Mouse (Mus musculus): ENCODE results near the gene Plekha5.

Gene Plekha5

DNA sequence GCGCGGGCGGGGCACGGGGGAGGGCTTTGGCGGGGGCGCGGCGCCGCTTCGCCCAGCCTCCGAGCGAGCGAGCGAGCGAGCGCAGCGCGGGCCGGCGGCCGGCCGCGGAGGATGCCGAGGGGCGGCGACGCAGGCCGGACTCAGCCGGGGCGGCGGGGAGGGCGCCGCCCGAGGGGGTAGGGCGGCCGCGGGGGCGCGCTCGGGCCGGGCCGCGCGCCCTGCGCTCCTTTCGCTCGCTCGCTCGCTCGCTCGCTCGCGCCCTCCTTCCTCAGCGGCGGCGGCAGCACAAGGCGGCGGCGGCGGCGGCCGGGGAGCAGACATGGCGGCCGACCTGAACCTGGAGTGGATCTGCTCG, at the start of gene Plekha5:
Plekha5 (plus strand) TSS at position 209 of the 355 bp plus-strand sequence.
- DNase-seq, result peak in 1 of 2 experiments; percentile 72

DNA sequence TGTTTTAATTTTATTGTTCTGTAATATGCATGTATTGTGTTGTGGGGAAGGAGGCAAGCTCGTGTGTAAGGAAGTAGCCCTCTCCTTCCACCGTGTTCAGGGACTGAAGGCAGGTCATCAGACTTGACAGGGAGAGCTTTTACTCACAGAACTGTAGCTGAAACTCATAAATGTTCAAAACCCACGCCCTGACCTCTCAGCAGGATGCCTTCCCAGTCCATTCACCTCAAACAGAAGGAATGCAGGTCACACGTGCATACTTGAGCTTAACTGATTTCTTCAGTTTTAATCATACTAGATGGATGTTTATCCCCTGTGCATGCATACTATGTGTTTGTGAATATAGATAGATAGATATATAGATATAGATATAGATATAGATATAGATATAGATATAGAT, 48.2 kb upstream of the Plekha5 start:
- DNase-seq, result no peak

DNA sequence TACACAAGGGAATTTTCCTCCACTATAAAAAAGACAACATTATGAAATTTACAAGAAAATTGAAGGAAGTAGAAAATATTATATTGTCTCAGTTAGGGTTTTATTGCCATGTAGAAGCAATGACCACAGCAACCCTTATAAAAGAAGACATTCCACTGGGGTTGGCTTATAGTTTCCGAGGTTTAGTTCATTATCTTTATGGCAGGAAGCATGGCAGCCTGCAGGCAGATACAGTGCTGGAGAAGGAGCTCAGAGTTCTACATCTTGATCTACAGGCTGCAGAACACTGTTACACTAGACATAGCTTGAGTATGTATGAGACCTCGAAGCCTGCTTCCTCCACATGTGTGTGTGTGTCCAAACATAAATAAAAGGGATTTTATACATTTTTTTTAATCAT, 43.3 kb upstream of the Plekha5 start:
- no peak for DNase-seq

DNA sequence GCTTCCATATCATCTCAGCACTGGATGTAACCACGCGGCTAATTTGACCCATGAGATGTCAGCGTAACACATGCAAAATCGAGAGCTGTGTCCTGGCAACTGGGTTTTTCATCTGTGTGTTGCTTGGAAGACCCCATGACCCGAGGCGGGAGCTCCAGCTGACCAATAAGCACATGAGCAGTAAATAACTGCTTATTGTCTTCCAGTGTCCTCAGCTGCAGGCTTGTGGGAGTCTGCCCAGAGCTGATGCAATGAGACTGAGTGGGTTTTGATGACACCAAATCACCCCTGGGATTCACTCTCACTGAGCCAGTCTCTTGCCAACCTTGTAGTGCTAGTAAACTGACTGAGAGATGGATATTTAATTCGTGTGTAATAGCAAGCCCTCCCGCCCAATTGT, 42.7 kb upstream of the Plekha5 start:
- DNase-seq, result no peak

DNA sequence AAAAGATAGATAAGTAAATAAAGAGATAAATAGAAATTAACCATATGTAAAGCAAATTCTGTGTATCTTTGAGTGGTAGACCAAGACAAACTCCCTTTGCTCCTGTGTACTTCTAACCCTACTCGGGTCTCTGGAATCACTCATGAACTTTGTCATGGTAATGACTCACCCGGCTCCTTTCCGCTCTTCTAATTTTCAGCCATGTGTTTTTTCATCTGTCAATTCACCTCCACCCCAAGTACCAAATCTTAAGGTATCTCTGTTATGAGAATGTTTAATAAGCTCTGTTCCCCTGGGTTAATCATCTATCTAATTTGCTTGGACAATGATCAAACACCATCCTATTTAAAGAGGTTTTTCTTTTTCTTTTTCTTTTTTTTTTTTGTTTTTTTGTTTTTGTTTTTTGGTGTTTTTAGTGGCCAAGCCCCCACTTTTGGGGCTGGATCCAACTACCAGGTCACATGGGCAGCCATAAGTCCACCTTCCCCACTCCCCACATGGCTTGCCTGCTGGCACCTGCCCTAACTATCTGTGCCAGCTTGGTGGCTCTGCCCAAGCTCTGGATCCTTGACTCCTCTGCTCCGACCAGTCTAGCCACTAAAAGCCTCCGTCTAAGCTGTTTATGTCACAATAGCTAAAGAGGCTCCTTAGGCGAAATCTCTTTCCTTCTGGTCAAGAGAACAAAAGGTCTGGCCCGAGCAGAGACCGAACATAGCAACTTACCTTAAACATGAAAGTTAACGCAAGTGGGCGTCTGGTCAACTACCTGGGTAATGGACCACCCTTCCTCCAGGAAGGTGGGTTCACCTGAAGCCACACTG, 40.1 kb upstream of the Plekha5 start:
- no peak for DNase-seq

- DNase-seq, result no peak
Measured at GRCm38 (mm10) chr6:140396687-140397086, 27.2 kb upstream of the Plekha5 start.

GRCm38 (mm10) chr6:140402766-140403310, 21.0 kb upstream of the Plekha5 start:
- DNase-seq, result no peak

DNA sequence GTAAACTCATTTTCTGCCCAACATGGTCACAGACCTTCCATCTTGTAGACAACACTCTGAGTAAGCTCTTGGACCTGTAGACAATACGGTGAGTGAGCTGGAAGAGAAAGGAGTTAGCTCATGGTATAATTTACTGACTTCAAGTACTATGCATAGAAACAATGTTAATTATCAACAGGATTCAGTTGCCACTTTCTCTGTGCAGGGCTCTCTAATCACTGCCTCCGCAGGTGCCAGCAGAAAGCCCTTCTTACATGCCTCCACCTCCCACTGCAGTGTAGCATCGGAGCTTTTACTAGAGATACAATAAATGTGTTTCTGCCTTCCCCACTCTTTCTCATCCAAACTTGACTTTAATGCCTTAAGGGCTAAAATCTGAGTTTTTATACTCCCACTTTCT, 11.9 kb upstream of the Plekha5 start:
- DNase-seq, result no peak

- peak in 1 of 2 experiments; percentile 65 for DNase-seq
Measured at GRCm38 (mm10) chr6:140423041-140423845, 611 bp upstream of the Plekha5 start.

GRCm38 (mm10) chr6:140424201-140424990, 542 bp downstream of the Plekha5 start:
- DNase-seq, result peak; percentile 52 to 68

- peak; percentile 11 to 32 for DNase-seq
Measured at GRCm38 (mm10) chr6:140424991-140425361, 1.1 kb downstream of the Plekha5 start.

- no peak for DNase-seq
Measured at GRCm38 (mm10) chr6:140429236-140429635, 5.4 kb downstream of the Plekha5 start.

DNA sequence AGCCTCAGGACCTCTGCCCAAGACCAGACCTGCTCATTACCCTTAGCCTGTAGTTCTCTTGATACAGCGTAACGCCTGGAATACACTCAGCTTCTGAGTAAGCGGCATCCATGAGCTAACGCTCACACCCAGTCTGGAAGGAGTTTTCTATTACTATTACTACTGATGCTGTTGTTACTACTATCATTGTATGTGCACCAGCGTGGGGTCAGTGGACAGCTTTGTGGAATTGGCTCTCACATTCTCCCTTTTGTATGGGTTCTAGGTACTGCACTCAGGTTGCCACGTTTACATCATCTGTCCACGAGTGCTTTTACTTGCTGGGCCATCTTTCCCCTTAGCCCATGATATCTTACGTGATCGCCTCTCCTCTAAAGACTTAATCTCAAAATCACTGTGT, 8.5 kb downstream of the Plekha5 start:
- no peak for DNase-seq

- DNase-seq, result peak; percentile 54 to 60
Measured at GRCm38 (mm10) chr6:140443374-140443773, 19.5 kb downstream of the Plekha5 start.

DNA sequence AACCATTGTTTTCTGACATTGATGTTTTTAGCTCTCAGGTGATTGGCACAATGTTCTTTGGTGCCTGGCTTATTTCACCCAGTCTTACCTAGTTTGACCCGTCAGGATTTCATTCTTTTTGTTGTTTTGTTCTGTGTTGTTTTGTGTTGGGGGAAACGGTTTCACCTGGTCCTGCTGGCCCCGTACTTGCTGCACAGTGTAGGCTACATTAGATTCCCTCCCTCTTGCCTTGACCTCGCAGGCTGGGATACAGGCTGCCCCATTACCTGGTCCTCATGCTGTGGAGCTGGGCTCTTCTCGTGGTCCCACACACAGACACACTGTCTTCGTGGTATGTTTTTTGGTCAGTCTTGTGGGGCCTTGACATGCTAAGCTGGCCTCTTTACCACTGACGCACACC, 20.3 kb downstream of the Plekha5 start:
- DNase-seq, result no peak

GRCm38 (mm10) chr6:140444855-140445465, 21.1 kb downstream of the Plekha5 start:
- DNase-seq, result no peak

- no peak for DNase-seq
Measured at GRCm38 (mm10) chr6:140448010-140448739, 24.3 kb downstream of the Plekha5 start.

DNA sequence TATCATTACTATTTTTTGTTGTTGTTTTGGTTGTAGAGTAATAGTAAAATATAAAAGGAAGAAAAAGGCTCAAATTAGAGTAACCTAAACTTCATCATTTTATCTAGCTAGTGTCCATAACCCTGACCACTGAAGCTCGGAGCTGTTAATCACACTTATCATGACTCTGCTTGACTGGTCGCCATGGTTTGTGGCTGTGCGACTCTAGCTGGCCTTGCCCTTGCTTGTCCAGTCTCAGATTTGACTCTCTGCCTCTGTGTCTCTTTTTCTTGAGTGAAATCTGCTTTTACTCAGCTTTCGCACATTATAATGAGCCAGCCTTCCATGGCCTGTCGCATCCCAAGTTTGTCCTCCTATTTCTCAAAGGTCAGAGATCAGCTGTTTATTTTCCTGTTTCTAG, 26.8 kb downstream of the Plekha5 start:
- DNase-seq, result no peak

DNA sequence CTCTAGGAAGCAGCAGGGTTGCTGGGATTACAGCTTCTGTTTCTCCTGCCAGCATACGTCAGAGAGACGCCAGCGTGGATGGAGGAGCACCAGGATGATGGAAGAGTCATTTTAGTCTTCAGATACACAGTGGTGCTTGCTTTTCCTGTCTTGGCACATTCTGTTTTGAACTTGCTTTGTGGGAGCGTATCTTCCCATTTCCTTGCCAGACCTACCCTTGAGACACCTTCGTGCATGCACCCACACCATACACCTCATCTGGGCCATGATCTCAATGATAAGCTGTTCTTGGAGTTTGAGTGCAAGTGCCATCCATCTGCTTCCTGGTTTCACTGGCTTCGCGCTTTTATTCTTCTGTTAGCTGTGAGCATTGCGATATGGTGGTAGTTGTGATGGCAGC, 28.9 kb downstream of the Plekha5 start:
- DNase-seq, result no peak

DNA sequence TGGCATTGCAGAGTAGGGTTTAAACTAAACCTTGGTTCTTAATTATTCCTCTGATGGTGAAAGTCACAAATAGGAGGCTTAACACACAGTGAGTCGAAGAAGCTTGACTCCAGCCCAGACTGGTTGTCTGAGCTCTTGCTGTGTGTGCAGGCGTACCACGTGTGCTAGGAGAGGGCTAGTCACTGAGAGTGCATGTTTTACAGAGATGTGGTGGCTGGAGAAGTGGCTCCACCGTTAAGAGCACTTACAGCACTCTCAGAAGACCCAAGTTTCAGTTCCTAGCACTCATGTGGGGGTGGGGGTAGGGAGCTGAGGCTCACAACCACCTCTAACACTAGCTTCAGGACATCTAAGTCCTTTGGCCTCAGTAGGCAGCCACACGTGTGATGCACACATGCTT, 29.6 kb downstream of the Plekha5 start:
- DNase-seq, result no peak

GRCm38 (mm10) chr6:140454388-140454787, 30.5 kb downstream of the Plekha5 start:
- DNase-seq, result no peak

DNA sequence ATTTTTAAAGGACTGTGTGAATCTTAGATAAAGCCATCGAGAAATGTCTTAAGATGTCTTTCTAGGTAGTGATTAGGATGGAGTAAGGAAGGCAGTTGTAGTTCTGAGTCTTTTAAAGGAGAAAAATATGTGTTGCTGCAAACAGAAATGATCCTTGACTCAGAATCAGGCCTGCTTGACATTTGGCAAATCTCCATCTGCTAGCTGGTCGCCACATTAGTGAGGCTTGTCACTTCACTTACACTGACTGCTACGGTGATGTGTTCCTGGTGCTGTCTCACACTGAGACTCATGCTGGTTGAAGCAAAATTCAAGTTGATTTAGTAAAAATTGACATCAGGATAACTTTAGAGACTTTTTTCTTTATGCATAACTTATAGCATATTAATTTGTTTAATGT, 32.0 kb downstream of the Plekha5 start:
- DNase-seq, result no peak
